Mouse (Mus musculus) monocyte, adult 5-6 weeks (primary cell): ENCODE results near the gene Dnah2. TPM values are rescaled to one million over a fixed set of nuclear protein-coding genes. Genes with fewer than 3 reads are reported as not detected.

Experiments
- ATAC-seq: fragments of 153-309, 156-312 bp; replicated peaks from 2 replicates; pipeline ENCODE4 v1.8.0; 2017; ENCODE audit warnings: mild to moderate bottlenecking; ENCODE audit not compliant: low TSS enrichment, insufficient number of reproducible peaks, severe bottlenecking, poor library complexity, low FRiP score
- total RNA-seq: library from RNA; stranded (forward); fragments of 200-1000, 200-491, 200-594 nt; gene quantifications from 3 replicates; pipeline ENCODE4 v1.2.3, GENCODE M21; 2017

Dnah2 gene
- total RNA-seq, 1 experiment from 2014 or later = 6.4 TPM

- no peak for ATAC-seq
Observed at GRCm38 (mm10) chr11:69384979-69385378, 163.9 kb downstream of the Dnah2 start.

- ATAC-seq = no peak
Observed at GRCm38 (mm10) chr11:69382478-69383105, 166.3 kb downstream of the Dnah2 start.

GRCm38 (mm10) chr11:69381356-69381755 lies 167.6 kb downstream of the Dnah2 start:
- no peak for ATAC-seq

GRCm38 (mm10) chr11:69379600-69379999 lies 169.3 kb downstream of the Dnah2 start:
- no peak for ATAC-seq

GRCm38 (mm10) chr11:69377766-69378165 lies 171.1 kb downstream of the Dnah2 start:
- ATAC-seq = no peak

- no peak for ATAC-seq
Observed at GRCm38 (mm10) chr11:69375646-69376045, 173.3 kb downstream of the Dnah2 start.

- ATAC-seq = no peak
Observed at GRCm38 (mm10) chr11:69373223-69373965, 175.5 kb downstream of the Dnah2 start.

- no peak for ATAC-seq
Observed at GRCm38 (mm10) chr11:69372780-69373170, 176.1 kb downstream of the Dnah2 start.

- no peak for ATAC-seq
Observed at GRCm38 (mm10) chr11:69372056-69372779, 176.7 kb downstream of the Dnah2 start.

GRCm38 (mm10) chr11:69371601-69372000 lies 177.3 kb downstream of the Dnah2 start:
- no peak for ATAC-seq

GRCm38 (mm10) chr11:69370817-69371215 lies 178.1 kb downstream of the Dnah2 start:
- no peak for ATAC-seq

Other genes starting within 250 kb of the Dnah2 start
- gene Cntrob, start 225.3 kb downstream of the Dnah2 start, total RNA-seq = 5.8 to 26.8 TPM (median 19.1 TPM) in 3 replicates
- 54.4 to 91.3 TPM (median 61.3 TPM) in 3 replicates for gene Trappc1, start 225.1 kb downstream of the Dnah2 start, total RNA-seq
- gene Kcnab3, start 222.9 kb downstream of the Dnah2 start, total RNA-seq = 2.0 to 2.3 TPM in 2 of 3 replicates, not detected in the other
- 1.3 to 3.6 TPM (median 1.5 TPM) in 3 replicates for gene Rnf227, start 208.6 kb downstream of the Dnah2 start, total RNA-seq
- gene Chd3, start 179.7 kb downstream of the Dnah2 start, total RNA-seq = 76.7 to 192 TPM (median 86.2 TPM) in 3 replicates
- gene Naa38, start 153.6 kb downstream of the Dnah2 start, total RNA-seq = 51.4 to 93.3 TPM (median 54.6 TPM) in 3 replicates
- gene Cyb5d1, start 153.5 kb downstream of the Dnah2 start, total RNA-seq = 19.2 to 55.3 TPM (median 20.9 TPM) in 3 replicates
- gene Tmem88, start 150.9 kb downstream of the Dnah2 start, total RNA-seq = 3.1 to 3.8 TPM in 2 of 3 replicates, not detected in the other
- gene Kdm6b, start 135.4 kb downstream of the Dnah2 start, total RNA-seq = 14.3 to 27.5 TPM (median 16.8 TPM) in 3 replicates
- 0.49 to 0.96 TPM in 2 of 3 replicates, not detected in the other for gene Efnb3, start 11.1 kb upstream of the Dnah2 start, total RNA-seq
- gene Wrap53, start 31.1 kb upstream of the Dnah2 start, total RNA-seq = 2.8 to 9.4 TPM (median 3.8 TPM) in 3 replicates
- gene Trp53, start 31.2 kb upstream of the Dnah2 start, total RNA-seq = 11.9 to 26.9 TPM (median 24.5 TPM) in 3 replicates
- gene Atp1b2, start 56.8 kb upstream of the Dnah2 start, total RNA-seq = not detected in 3 replicates
- not detected in 3 replicates for gene Shbg, start 68.8 kb upstream of the Dnah2 start, total RNA-seq
- 0.67 TPM in 1 of 3 replicates, not detected in the others for gene Sat2, start 72.9 kb upstream of the Dnah2 start, total RNA-seq
- 64.6 to 83.5 TPM (median 67.9 TPM) in 3 replicates for gene Fxr2, start 83.9 kb upstream of the Dnah2 start, total RNA-seq
- gene Sox15, start 106.2 kb upstream of the Dnah2 start, total RNA-seq = 4.1 to 8.2 TPM in 2 of 3 replicates, not detected in the other
- gene Mpdu1, start 113.5 kb upstream of the Dnah2 start, total RNA-seq = 32.9 to 56.3 TPM (median 49.2 TPM) in 3 replicates
- 203 to 221 TPM (median 207 TPM) in 3 replicates for gene Cd68, start 117.0 kb upstream of the Dnah2 start, total RNA-seq
- gene Eif4a1, start 123.3 kb upstream of the Dnah2 start, total RNA-seq = 597 to 694 TPM (median 633 TPM) in 3 replicates
- 67.5 to 144 TPM (median 118 TPM) in 3 replicates for gene Senp3, start 133.0 kb upstream of the Dnah2 start, total RNA-seq
- 40.3 to 90.5 TPM (median 78.8 TPM) in 3 replicates for gene Tnfsf13, start 136.7 kb upstream of the Dnah2 start, total RNA-seq
- gene Tnfsf12, start 146.7 kb upstream of the Dnah2 start, total RNA-seq = 2.5 to 23.1 TPM (median 10.7 TPM) in 3 replicates
- 23.9 to 50.5 TPM (median 24.3 TPM) in 3 replicates for gene Tnfsfm13, start 147.0 kb upstream of the Dnah2 start, total RNA-seq
- 21.5 to 120 TPM (median 48.7 TPM) in 3 replicates for gene Polr2a, start 209.5 kb upstream of the Dnah2 start, total RNA-seq
- gene Slc35g3, start 212.9 kb upstream of the Dnah2 start, total RNA-seq = not detected in 3 replicates
- gene Zbtb4, start 216.8 kb upstream of the Dnah2 start, total RNA-seq = 6.6 to 23.7 TPM (median 7.7 TPM) in 3 replicates
- gene Chrnb1, start 246.8 kb upstream of the Dnah2 start, total RNA-seq = 2.3 to 5.8 TPM (median 2.7 TPM) in 3 replicates